Mouse (Mus musculus): ENCODE measurements at regions not wholly inside any gene's neighbourhood (a gene's known extent, or its start where the extent isn't known, plus 50 kb on each side); places are given as distances from the start of the nearest gene placed in this dataset.

- Histone ChIP-seq H3K4me2 (replicated peaks; ENCODE audit: low read depth) (no peak overlapping the region), H3K9ac (ENCODE audit: low read depth, low read length) (no peak overlapping the region), H3K4me3 (ENCODE audit: low read depth, low read length) (no peak overlapping the region), H3K27me3 (replicated peaks; ENCODE audit: control insufficient read depth, insufficient read depth, low read length) (no peaks in the 10 kb centered on the region), H3K4me1 (replicated peaks; ENCODE audit: control insufficient read depth, insufficient read depth, low read length) (no peaks in the 10 kb centered on the region), H3K9me3 (ENCODE audit: control insufficient read depth) (no peaks in the 10 kb centered on the region), H3K36me3 (ENCODE audit: control insufficient read depth, insufficient read depth) (no peaks in the 10 kb centered on the region), H3K27ac (ENCODE audit: low read depth, low read length) (no peak overlapping the region)
- WGBS = 77% methylated on average over 5 of the region's 5 CpGs
- TF ChIP-seq CTCF (IDR thresholded peaks at IDR 0.05; ENCODE audit: low read depth) = no peak
- no peak for ATAC-seq
These were observed 204.6 kb upstream of the Tlr4 start for GRCm38 (mm10) chr4:66622650-66623394.

GRCm38 (mm10) chr4:66618811-66619440 lies 208.5 kb upstream of the Tlr4 start:
- Histone ChIP-seq H3K4me3 (ENCODE audit: low read depth, low read length) (no peak overlapping the region), H3K4me1 (replicated peaks; ENCODE audit: control insufficient read depth, insufficient read depth, low read length) (no peaks in the 10 kb centered on the region), H3K27ac (ENCODE audit: low read depth, low read length) (no peak overlapping the region), H3K4me2 (replicated peaks; ENCODE audit: low read depth) (no peak overlapping the region), H3K9me3 (ENCODE audit: control insufficient read depth) (no peaks in the 10 kb centered on the region), H3K36me3 (ENCODE audit: control insufficient read depth, insufficient read depth) (no peaks in the 10 kb centered on the region), H3K9ac (ENCODE audit: low read depth, low read length) (no peak overlapping the region), H3K27me3 (replicated peaks; ENCODE audit: control insufficient read depth, insufficient read depth, low read length) (no peaks in the 10 kb centered on the region)
- ATAC-seq = no peak
- 73% methylated on average over 2 of the region's 2 CpGs for WGBS
- no peak for TF ChIP-seq CTCF (IDR thresholded peaks at IDR 0.05; ENCODE audit: low read depth)

- Histone ChIP-seq H3K27me3 (replicated peaks; ENCODE audit: control insufficient read depth, insufficient read depth, low read length) (no peaks in the 10 kb centered on the region), H3K4me1 (replicated peaks; ENCODE audit: control insufficient read depth, insufficient read depth, low read length) (no peaks in the 10 kb centered on the region), H3K4me2 (replicated peaks; ENCODE audit: low read depth) (no peak overlapping the region), H3K9ac (ENCODE audit: low read depth, low read length) (no peak overlapping the region), H3K36me3 (ENCODE audit: control insufficient read depth, insufficient read depth) (no peaks in the 10 kb centered on the region), H3K4me3 (ENCODE audit: low read depth, low read length) (no peak overlapping the region), H3K27ac (ENCODE audit: low read depth, low read length) (no peak overlapping the region), H3K9me3 (ENCODE audit: control insufficient read depth) (no peaks in the 10 kb centered on the region)
- ATAC-seq = no peak
- WGBS = 67% methylated on average over 7 of the region's 7 CpGs
- TF ChIP-seq CTCF (IDR thresholded peaks at IDR 0.05; ENCODE audit: low read depth) = no peak
These were observed 209.3 kb upstream of the Tlr4 start for GRCm38 (mm10) chr4:66617743-66618736.

- Histone ChIP-seq H3K27me3 (replicated peaks; ENCODE audit: control insufficient read depth, insufficient read depth, low read length) (no peaks in the 10 kb centered on the region), H3K4me2 (replicated peaks; ENCODE audit: low read depth) (no peak overlapping the region), H3K4me1 (replicated peaks; ENCODE audit: control insufficient read depth, insufficient read depth, low read length) (no peaks in the 10 kb centered on the region), H3K9ac (ENCODE audit: low read depth, low read length) (no peak overlapping the region), H3K36me3 (ENCODE audit: control insufficient read depth, insufficient read depth) (no peaks in the 10 kb centered on the region), H3K4me3 (ENCODE audit: low read depth, low read length) (no peak overlapping the region), H3K27ac (ENCODE audit: low read depth, low read length) (no peak overlapping the region), H3K9me3 (ENCODE audit: control insufficient read depth) (no peaks in the 10 kb centered on the region)
- no peak for TF ChIP-seq CTCF (IDR thresholded peaks at IDR 0.05; ENCODE audit: low read depth)
- WGBS = 58% methylated on average over 4 of the region's 4 CpGs
- ATAC-seq = no peak
These were observed 210.3 kb upstream of the Tlr4 start for GRCm38 (mm10) chr4:66617101-66617500.

GRCm38 (mm10) chr4:66604849-66605248 lies 200.4 kb upstream of the Astn2 start:
- Histone ChIP-seq H3K27ac (ENCODE audit: low read depth, low read length) (no peak overlapping the region), H3K9ac (ENCODE audit: low read depth, low read length) (no peak overlapping the region), H3K36me3 (ENCODE audit: control insufficient read depth, insufficient read depth) (no peaks in the 10 kb centered on the region), H3K9me3 (ENCODE audit: control insufficient read depth) (no peaks in the 10 kb centered on the region), H3K4me2 (replicated peaks; ENCODE audit: low read depth) (no peak overlapping the region), H3K4me3 (ENCODE audit: low read depth, low read length) (no peak overlapping the region), H3K4me1 (replicated peaks; ENCODE audit: control insufficient read depth, insufficient read depth, low read length) (no peaks in the 10 kb centered on the region), H3K27me3 (replicated peaks; ENCODE audit: control insufficient read depth, insufficient read depth, low read length) (no peaks in the 10 kb centered on the region)
- TF ChIP-seq CTCF (IDR thresholded peaks at IDR 0.05; ENCODE audit: low read depth) = no peak
- ATAC-seq = no peak

GRCm38 (mm10) chr4:66598737-66599136 lies 194.3 kb upstream of the Astn2 start:
- TF ChIP-seq CTCF (IDR thresholded peaks at IDR 0.05; ENCODE audit: low read depth) = no peak
- Histone ChIP-seq H3K4me2 (replicated peaks; ENCODE audit: low read depth) (no peak overlapping the region), H3K27me3 (replicated peaks; ENCODE audit: control insufficient read depth, insufficient read depth, low read length) (no peaks in the 10 kb centered on the region), H3K9me3 (ENCODE audit: control insufficient read depth) (no peaks in the 10 kb centered on the region), H3K4me1 (replicated peaks; ENCODE audit: control insufficient read depth, insufficient read depth, low read length) (no peaks in the 10 kb centered on the region), H3K4me3 (ENCODE audit: low read depth, low read length) (no peak overlapping the region), H3K9ac (ENCODE audit: low read depth, low read length) (no peak overlapping the region), H3K36me3 (ENCODE audit: control insufficient read depth, insufficient read depth) (no peaks in the 10 kb centered on the region), H3K27ac (ENCODE audit: low read depth, low read length) (no peak overlapping the region)
- WGBS = 97% methylated on average over 1 of the region's 1 CpGs
- no peak for ATAC-seq
